Mouse (Mus musculus): Measurements from ENCODE around the gene Npvf.

DNA sequence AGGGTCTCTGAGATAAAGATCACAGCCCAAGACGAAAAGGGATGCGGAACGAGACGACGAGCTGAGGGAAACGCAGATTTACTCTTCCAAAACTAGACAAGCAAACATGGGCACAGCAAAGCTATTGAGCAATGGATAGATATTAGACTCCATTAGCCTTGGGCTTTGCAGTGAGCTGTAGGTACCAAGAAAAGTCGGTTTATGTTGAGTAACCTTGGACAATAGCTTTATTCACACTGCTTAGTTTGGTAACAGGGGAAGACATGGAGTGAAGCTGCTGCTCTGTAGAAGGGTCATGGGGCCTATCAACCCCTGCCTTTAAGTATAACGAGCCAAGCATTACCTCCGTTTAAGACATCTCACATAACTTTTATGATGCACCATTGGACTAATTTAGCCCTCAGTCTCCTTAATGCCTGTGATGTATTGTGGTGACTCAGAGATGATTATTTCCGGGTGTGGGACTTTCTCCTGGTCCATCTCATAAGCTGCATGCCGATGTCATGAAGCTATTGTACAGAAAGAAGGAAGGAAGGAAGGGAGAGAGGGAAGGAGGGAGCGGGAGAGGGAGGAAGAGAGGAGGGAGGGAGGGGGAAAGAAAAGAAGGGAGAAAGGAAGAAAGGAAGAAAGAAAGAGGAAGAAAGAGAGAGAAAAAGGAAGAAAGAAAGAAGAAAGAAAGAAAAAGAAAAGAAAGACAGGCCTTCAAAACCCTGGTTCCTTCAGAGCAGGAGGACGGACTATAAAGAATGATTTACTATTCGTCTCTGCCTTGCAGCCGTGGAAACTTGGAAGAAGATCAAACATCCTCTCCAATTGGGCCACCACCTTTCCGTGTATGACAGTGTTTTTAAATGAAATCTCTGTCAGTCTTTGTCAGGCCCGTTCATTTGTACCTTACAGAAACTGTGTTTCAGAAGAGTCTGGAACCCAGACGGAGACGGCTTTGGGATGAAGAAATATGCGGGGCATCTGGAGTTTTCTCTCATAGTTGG is 26.3 kb upstream of the Npvf start:
- TF ChIP-seq CTCF (conservative IDR thresholded peaks at IDR 0.05 in 1 of 2, IDR thresholded peaks at IDR 0.05 in 1 of 2; ENCODE audit: low read depth in 2 of 2, low read length in 2 of 2) (no peak), KAT2A (IDR thresholded peaks at IDR 0.05; ENCODE audit: insufficient replicate concordance, low read length) (no peak), POLR2A (IDR thresholded peaks at IDR 0.05; ENCODE audit: low read depth, low read length) (no peak), EP300 (IDR thresholded peaks at IDR 0.05; ENCODE audit: low read length) (no peak), ELF1 (IDR thresholded peaks at IDR 0.05; ENCODE audit: low read depth, low read length) (no peak), ZMIZ1 (IDR thresholded peaks at IDR 0.05; ENCODE audit: low read depth, low read length) (no peak), MYC (IDR thresholded peaks at IDR 0.05; ENCODE audit: low read depth, low read length) (no peak), MAX (IDR thresholded peaks at IDR 0.05; ENCODE audit: low read length) (no peak), NRF1 (IDR thresholded peaks at IDR 0.05; ENCODE audit: low read depth, low read length) (no peak)

Measured in CH12.LX (cell line).